Mouse (Mus musculus) heart, postnatal 0 days (tissue): ENCODE results near the gene Sh3gl2. TPM values are rescaled to one million over a fixed set of nuclear protein-coding genes. Genes with fewer than 3 reads are reported as not detected.
A peak's percentile ranks its signal among the peaks of the same experiment; 100 is the strongest.

Experiments
- ATAC-seq: fragments of 200-750 bp; cut with Nextera tagmentation; 2 replicates; pipeline ENCODE4 v1.8.0; 2017; ENCODE audit warnings: low read depth, moderate number of reproducible peaks, moderate library complexity; ENCODE audit not compliant: insufficient read depth
- DNase-seq: peaks from one replicate; pipeline ENCODE4 v3.0.0-alpha.2; 2016; ENCODE audit warnings: low spot score
- H3K27ac ChIP-seq: fragments of 300-500 bp; sonication (generic); 2 replicates; pipeline ENCODE4 v1.5.1; 2014; ENCODE audit warnings: low read depth, mild to moderate bottlenecking
- H3K27me3 ChIP-seq: fragments of 300-500 bp; sonication (generic); 2 replicates; pipeline ENCODE4 v1.6.1; 2014; ENCODE audit warnings: low read length, mixed read lengths; ENCODE audit not compliant: control insufficient read depth, insufficient read depth
- H3K36me3 ChIP-seq: fragments of 300-500 bp; sonication (generic); replicated peaks from 2 replicates; pipeline ENCODE4 v1.6.1; 2014; ENCODE audit warnings: low read length, mixed read lengths; ENCODE audit not compliant: control insufficient read depth, insufficient read depth
- H3K4me1 ChIP-seq: fragments of 300-500 bp; sonication (generic); 2 replicates; pipeline ENCODE4 v1.6.1; 2014; ENCODE audit warnings: antibody characterized with exemption; ENCODE audit not compliant: control insufficient read depth, insufficient read depth
- H3K4me2 ChIP-seq: fragments of 300-500 bp; sonication (generic); 2 replicates; pipeline ENCODE4 v1.6.1; 2014; ENCODE audit warnings: low read depth, mild to moderate bottlenecking, low read length, moderate library complexity
- H3K4me3 ChIP-seq: fragments of 300-500 bp; sonication (generic); 2 replicates; pipeline ENCODE4 v1.5.1; 2014; ENCODE audit warnings: low read depth, low read length
- H3K9ac ChIP-seq: fragments of 300-500 bp; sonication (generic); replicated peaks from 2 replicates; pipeline ENCODE4 v1.6.1; 2014; ENCODE audit warnings: low read depth, low read length, mixed read lengths
- H3K9me3 ChIP-seq: fragments of 300-500 bp; sonication (generic); replicated peaks from 2 replicates; pipeline ENCODE4 v1.6.1; 2016; ENCODE audit warnings: low read length; ENCODE audit not compliant: control insufficient read depth
- CTCF ChIP-seq: IDR thresholded peaks from 2 replicates; pipeline ENCODE4 v1.5.1; 2016; ENCODE audit warnings: antibody characterized with exemption, control low read depth, low read depth
- EP300 ChIP-seq: IDR thresholded peaks from 2 replicates; pipeline ENCODE4 v1.6.1; 2016; ENCODE audit warnings: antibody characterized with exemption, low read depth
- WGBS: fragments of 180-500 bp; shearing (Covaris S2); extraction: QIAGEN DNeasy Blood & Tissue Kit; methylation state at CpG from one replicate; pipeline ENCODE4 v1.1.7; 2014; 5-methylcytosine and 5-hydroxymethylcytosine counted together
- polyA plus RNA-seq: library from polyadenylated mRNA; unstranded; fragments of >200 nt; fragmentation: Nextera tagmentation; extraction: Ambion mirVana; gene quantifications from 2 replicates; pipeline ENCODE4 v1.2.1, GENCODE M21; 2015
- total RNA-seq: library from RNA; depleted of rRNA; stranded (reverse); fragments of >200 nt; gene quantifications from 2 replicates; pipeline ENCODE4 v1.2.3, GENCODE M21; 2014; ENCODE audit warnings: low replicate concordance

Sh3gl2 gene
- total and polyA plus RNA-seq, 2 experiments from 2014 or later: 0.34 to 1.9 TPM

DNA sequence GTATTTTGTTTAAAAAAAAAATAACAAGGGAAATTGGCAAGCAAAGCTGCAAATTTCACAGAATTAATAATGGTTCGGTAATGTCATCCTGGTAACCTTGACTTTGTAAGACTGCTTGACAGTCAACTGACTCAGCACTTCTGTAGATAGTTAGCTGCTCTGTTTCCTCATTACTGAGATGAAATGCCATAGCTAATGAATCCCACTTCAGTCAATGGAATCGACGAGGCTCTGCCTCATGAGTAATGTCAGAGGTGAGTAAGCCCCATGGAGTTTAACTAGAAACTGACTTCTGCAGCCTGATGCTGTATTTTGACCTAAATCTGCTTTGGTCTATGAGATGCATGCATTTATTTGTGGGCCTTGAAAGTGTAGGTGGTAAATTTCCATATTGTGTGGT, 88.4 kb downstream of the Sh3gl2 start:
- no peak for TF ChIP-seq EP300
- TF ChIP-seq CTCF: no peak
- no peak overlapping the region for H3K27ac ChIP-seq
- ATAC-seq (no peak), DNase-seq (no peak)
- H3K9ac ChIP-seq: no peak overlapping the region
- H3K4me2 ChIP-seq: no peak overlapping the region
- H3K9me3 ChIP-seq: no peaks in the 10 kb centered on the region
- H3K27me3 ChIP-seq: no peaks in the 10 kb centered on the region
- WGBS: 75% methylated on average over 3 of the region's 3 CpGs
- no peaks in the 10 kb centered on the region for H3K36me3 ChIP-seq
- H3K4me1 ChIP-seq: no peaks in the 10 kb centered on the region
- H3K4me3 ChIP-seq: no peak overlapping the region

DNA sequence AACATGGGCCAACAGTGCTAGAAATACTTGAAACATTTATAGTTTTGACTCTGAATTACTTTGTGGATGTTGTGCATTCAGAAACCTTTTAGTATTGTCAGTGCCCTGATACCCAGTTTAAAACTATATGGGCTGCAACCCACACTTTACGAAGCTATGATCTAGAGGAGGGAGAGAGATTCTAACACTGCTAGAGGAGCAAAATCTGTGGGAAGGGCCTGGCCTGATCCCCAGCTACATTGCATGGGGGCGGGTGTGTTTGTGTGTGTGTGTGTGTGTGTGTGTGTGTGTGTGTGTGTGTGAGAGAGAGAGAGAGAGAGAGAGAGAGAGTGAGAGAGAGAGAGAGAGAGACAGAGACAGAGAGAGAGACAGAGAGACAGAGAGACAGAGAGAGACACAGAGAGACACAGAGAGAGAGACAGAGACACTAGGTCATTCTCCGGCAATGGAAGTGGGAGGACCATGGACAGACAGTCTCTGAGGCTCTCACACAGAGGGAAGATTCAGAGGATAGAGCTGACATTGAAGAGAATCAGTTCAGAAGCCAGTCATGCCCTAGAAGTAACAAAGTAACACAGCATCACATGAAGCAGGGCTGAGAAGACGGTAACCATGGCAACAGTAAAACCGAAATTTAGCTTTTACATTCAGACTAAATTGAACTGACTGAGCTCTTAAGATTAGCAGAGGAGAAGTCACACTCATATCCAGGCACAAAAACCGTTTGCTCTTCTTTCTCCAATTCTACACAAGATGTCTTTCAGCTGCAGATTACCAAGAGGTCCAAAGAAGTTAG, 95.9 kb downstream of the Sh3gl2 start:
- Histone ChIP-seq H3K27ac (no peak overlapping the region), H3K4me1 (no peaks in the 10 kb centered on the region), H3K36me3 (no peaks in the 10 kb centered on the region), H3K9me3 (no peaks in the 10 kb centered on the region), H3K4me3 (no peak overlapping the region), H3K9ac (no peak overlapping the region), H3K27me3 (no peaks in the 10 kb centered on the region), H3K4me2 (no peak overlapping the region)
- WGBS: 74% methylated on average over 6 of the region's 6 CpGs
- TF ChIP-seq CTCF (no peak), EP300 (no peak)
- DNase-seq (no peak), ATAC-seq (no peak)

DNA sequence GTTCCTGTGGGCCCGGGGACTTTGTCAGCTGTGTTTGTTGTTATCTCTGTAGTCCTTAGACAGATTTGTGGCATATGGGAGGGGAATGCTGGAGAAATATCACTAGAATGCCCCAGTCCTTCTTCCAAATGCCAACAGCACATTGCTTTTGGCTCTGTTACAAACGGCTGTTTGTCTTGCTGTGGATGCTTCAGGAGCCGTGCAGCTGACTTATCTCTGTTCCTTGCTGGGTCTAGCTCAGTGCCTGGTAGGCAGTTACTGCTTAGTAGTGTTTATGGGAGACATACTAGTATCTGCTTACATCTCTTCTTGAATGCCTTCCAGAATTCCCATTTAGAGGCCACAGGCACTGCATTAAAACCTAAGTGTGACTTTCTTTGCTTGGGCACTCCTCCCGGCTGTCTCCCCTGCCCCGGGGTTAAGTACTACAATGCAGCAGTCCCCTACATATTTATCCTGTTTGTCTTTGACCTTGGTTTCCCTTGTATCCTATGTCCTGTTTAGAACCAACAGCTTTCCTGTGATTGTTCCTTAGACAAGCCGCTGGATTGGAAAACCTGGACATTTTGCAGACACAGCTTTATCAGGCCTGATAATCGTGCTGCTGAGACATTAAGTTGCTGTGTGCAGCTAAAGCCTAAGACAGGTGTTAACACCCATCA, 101.1 kb downstream of the Sh3gl2 start:
- DNase-seq: no peak
- ATAC-seq: peak; percentile 30; the same call in 1 of the 2 replicates
- no peaks in the 10 kb centered on the region for H3K27me3 ChIP-seq
- H3K36me3 ChIP-seq: no peaks in the 10 kb centered on the region
- H3K27ac ChIP-seq: no peak overlapping the region
- no peak overlapping the region for H3K4me2 ChIP-seq
- WGBS: 36% methylated on average over 7 of the region's 7 CpGs
- TF ChIP-seq EP300 (no peak), CTCF (no peak)
- no peaks in the 10 kb centered on the region for H3K4me1 ChIP-seq
- H3K9me3 ChIP-seq: no peaks in the 10 kb centered on the region
- H3K9ac ChIP-seq: no peak overlapping the region
- H3K4me3 ChIP-seq: no peak overlapping the region

DNA sequence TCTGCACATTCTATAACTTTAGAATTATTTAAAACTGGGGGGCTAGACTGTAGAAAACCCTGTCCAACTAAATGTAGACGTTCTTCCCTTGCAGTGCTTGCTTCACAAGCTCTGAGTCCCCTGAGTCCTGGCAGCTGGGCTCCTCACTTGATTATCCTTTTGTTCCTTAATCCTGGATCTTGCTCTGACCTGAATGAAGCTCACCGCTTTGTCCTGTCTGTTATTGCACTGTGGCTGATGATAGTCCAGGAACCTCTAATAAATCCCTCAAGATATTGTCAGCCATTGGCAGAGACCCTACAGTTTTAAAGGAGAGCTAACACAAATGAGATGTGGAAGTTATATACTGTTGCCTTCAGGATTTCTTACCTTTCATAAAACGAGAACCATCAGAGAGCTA, 114.2 kb downstream of the Sh3gl2 start:
- ATAC-seq (no peak), DNase-seq (no peak)
- 66% methylated on average over 3 of the region's 3 CpGs for WGBS
- TF ChIP-seq CTCF: no peak
- no peak for TF ChIP-seq EP300
- Histone ChIP-seq H3K27ac (no peak overlapping the region), H3K4me2 (no peak overlapping the region), H3K36me3 (no peaks in the 10 kb centered on the region), H3K27me3 (no peaks in the 10 kb centered on the region), H3K9me3 (no peaks in the 10 kb centered on the region), H3K4me1 (no peaks in the 10 kb centered on the region), H3K4me3 (no peak overlapping the region), H3K9ac (no peak overlapping the region)

DNA sequence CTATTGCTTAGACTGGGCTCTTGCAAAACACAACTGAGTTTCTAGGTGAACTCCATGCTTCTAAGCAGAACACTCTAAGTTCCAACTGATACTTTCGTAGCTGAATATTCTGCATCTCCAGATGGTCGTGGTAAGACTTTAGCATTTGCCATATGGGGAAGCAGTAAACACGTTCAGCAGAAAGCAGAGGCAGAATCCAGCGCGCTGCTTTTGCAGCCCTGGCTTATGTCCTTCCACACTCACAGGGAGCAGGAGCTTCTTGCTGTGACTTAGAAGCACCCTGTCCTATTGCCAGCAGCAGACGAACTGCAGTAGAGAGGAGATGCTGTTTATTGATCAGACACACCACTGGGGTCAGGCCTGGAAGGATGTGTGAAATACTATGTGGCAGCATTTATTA, 120.5 kb downstream of the Sh3gl2 start:
- no peak overlapping the region for H3K4me2 ChIP-seq
- H3K36me3 ChIP-seq: no peaks in the 10 kb centered on the region
- H3K9ac ChIP-seq: no peak overlapping the region
- 56% methylated on average over 6 of the region's 6 CpGs for WGBS
- TF ChIP-seq CTCF: no peak
- no peak for TF ChIP-seq EP300
- no peaks in the 10 kb centered on the region for H3K9me3 ChIP-seq
- H3K4me1 ChIP-seq: no peaks in the 10 kb centered on the region
- no peak overlapping the region for H3K4me3 ChIP-seq
- DNase-seq: no peak
- no peak for ATAC-seq
- no peak overlapping the region for H3K27ac ChIP-seq
- no peaks in the 10 kb centered on the region for H3K27me3 ChIP-seq

DNA sequence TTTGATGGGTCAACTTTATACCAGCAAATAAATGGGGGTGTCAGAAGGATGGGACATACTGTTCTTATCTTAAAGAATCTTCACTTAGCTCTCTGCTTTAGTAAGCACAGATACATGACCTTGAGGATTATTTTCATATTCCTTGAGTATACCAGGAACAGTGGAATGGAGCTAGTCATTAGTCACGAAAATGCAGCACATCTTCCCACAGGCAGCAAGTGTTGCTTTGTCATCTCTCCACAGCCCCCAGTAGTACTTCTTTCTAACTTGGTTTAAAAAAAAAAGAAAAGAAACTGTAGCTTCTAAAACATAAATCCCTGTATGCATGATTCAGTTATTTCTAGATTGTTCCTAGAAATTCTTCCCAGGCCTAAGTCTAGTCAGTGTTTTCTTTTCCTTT, 121.1 kb downstream of the Sh3gl2 start:
- H3K4me2 ChIP-seq: no peak overlapping the region
- no peaks in the 10 kb centered on the region for H3K9me3 ChIP-seq
- WGBS: 86% methylated on average over 1 of the region's 1 CpGs
- no peak overlapping the region for H3K27ac ChIP-seq
- TF ChIP-seq EP300 (no peak), CTCF (no peak)
- H3K4me1 ChIP-seq: no peaks in the 10 kb centered on the region
- H3K4me3 ChIP-seq: no peak overlapping the region
- H3K9ac ChIP-seq: no peak overlapping the region
- no peaks in the 10 kb centered on the region for H3K27me3 ChIP-seq
- ATAC-seq (no peak), DNase-seq (no peak)
- H3K36me3 ChIP-seq: no peaks in the 10 kb centered on the region
